Mouse (Mus musculus) liver, embryonic 12.5 days (tissue): ENCODE measurements around the gene Col9a3. TPM values are rescaled to one million over a fixed set of nuclear protein-coding genes. Genes with fewer than 3 reads are reported as not detected.

Source experiments
- ATAC-seq: fragments of 200-750 bp; cut with Nextera tagmentation; 2 replicates; pipeline ENCODE4 v1.8.0; 2017; ENCODE audit warnings: moderate number of reproducible peaks, mild to moderate bottlenecking, moderate library complexity
- H3K27ac ChIP-seq: fragments of 300-500 bp; sonication (generic); 2 replicates; pipeline ENCODE4 v1.5.1; 2016; ENCODE audit warnings: mild to moderate bottlenecking
- H3K27me3 ChIP-seq: fragments of 300-500 bp; sonication (generic); replicated peaks from 2 replicates; pipeline ENCODE4 v1.6.1; 2016; ENCODE audit warnings: mild to moderate bottlenecking, moderate library complexity
- H3K36me3 ChIP-seq: fragments of 300-500 bp; sonication (generic); 2 replicates; pipeline ENCODE4 v1.6.1; 2016; ENCODE audit warnings: mild to moderate bottlenecking, moderate library complexity
- H3K4me1 ChIP-seq: fragments of 300-500 bp; sonication (generic); 2 replicates; pipeline ENCODE4 v1.6.1; 2016
- H3K4me2 ChIP-seq: fragments of 300-500 bp; sonication (generic); 2 replicates; pipeline ENCODE4 v1.6.1; 2016; ENCODE audit warnings: mild to moderate bottlenecking, moderate library complexity
- H3K4me3 ChIP-seq: fragments of 300-500 bp; sonication (generic); 2 replicates; pipeline ENCODE4 v1.5.1; 2016; ENCODE audit warnings: mild to moderate bottlenecking, moderate library complexity
- H3K9ac ChIP-seq: fragments of 300-500 bp; sonication (generic); 2 replicates; pipeline ENCODE4 v1.6.1; 2016; ENCODE audit warnings: mild to moderate bottlenecking, moderate library complexity
- H3K9me3 ChIP-seq: fragments of 300-500 bp; sonication (generic); replicated peaks from 2 replicates; pipeline ENCODE4 v1.6.1; 2016; ENCODE audit warnings: mild to moderate bottlenecking, moderate library complexity
- WGBS: fragments of 180-500 bp; shearing (Covaris S2); methylation state at CpG from one replicate; pipeline ENCODE4 v1.1.7; 2016; ENCODE audit not compliant: insufficient replicate concordance; 5-methylcytosine and 5-hydroxymethylcytosine counted together
- polyA plus RNA-seq: library from polyadenylated mRNA; unstranded; fragments of >200 nt; fragmentation: Nextera tagmentation; extraction: Ambion mirVana; gene quantifications from 2 replicates; pipeline ENCODE4 v1.2.1, GENCODE M21; 2016

Gene Col9a3
- polyA plus RNA-seq: 2.4 and 2.9 TPM in 2 replicates

GRCm38 (mm10) chr2:180597490-180597889 lies at the start of gene Col9a3:
TSS of gene Col9a3 (plus strand) at chr2:180597790.
- H3K4me1 ChIP-seq: peaks cover 4% of the 10 kb centered on the region; the same call in 1 of the 2 replicates
- ATAC-seq: no peak
- H3K9ac ChIP-seq: no peak within 1 kb of the TSS
- H3K27me3 ChIP-seq: peaks cover 62% of the 10 kb centered on the region
- WGBS: 46% methylated on average over 4 of the region's 4 CpGs
- H3K27ac ChIP-seq: no peak within 1 kb of the TSS
- H3K4me2 ChIP-seq: peak within 1 kb of the TSS; percentile 50
- no peaks in the 10 kb centered on the region for H3K9me3 ChIP-seq
- H3K36me3 ChIP-seq: peaks cover 35% of the 10 kb centered on the region
- peak within 1 kb of the TSS; percentile 21 for H3K4me3 ChIP-seq

- no peak overlapping the region for H3K9ac ChIP-seq
- H3K4me1 ChIP-seq: no peaks in the 10 kb centered on the region
- no peak overlapping the region for H3K4me3 ChIP-seq
- peaks cover 3% of the 10 kb centered on the region; the same call in 1 of the 2 replicates for H3K27me3 ChIP-seq
- 76% methylated on average over 3 of the region's 3 CpGs for WGBS
- no peaks in the 10 kb centered on the region for H3K36me3 ChIP-seq
- H3K4me2 ChIP-seq: no peak overlapping the region
- no peak for ATAC-seq
- no peak overlapping the region for H3K27ac ChIP-seq
- H3K9me3 ChIP-seq: no peaks in the 10 kb centered on the region
These were observed 45.2 kb upstream of the Col9a3 start for GRCm38 (mm10) chr2:180552340-180552739.

- Histone ChIP-seq H3K27ac (no peak overlapping the region), H3K9me3 (no peaks in the 10 kb centered on the region), H3K4me2 (no peak overlapping the region), H3K4me1 (no peaks in the 10 kb centered on the region), H3K27me3 (no peaks in the 10 kb centered on the region; the same call in 1 of the 2 replicates), H3K36me3 (no peaks in the 10 kb centered on the region), H3K9ac (no peak overlapping the region), H3K4me3 (no peak overlapping the region)
- WGBS: 50% methylated on average over 3 of the region's 3 CpGs
- ATAC-seq: no peak
These were observed 42.4 kb upstream of the Col9a3 start for GRCm38 (mm10) chr2:180555219-180555618.

GRCm38 (mm10) chr2:180556470-180556869 lies 41.1 kb upstream of the Col9a3 start:
- H3K4me2 ChIP-seq: no peak overlapping the region
- no peaks in the 10 kb centered on the region for H3K36me3 ChIP-seq
- ATAC-seq: no peak
- H3K27me3 ChIP-seq: no peaks in the 10 kb centered on the region
- no peak overlapping the region for H3K27ac ChIP-seq
- WGBS: 25% methylated on average over 3 of the region's 3 CpGs
- no peak overlapping the region for H3K9ac ChIP-seq
- H3K9me3 ChIP-seq: no peaks in the 10 kb centered on the region
- no peak overlapping the region for H3K4me3 ChIP-seq
- no peaks in the 10 kb centered on the region for H3K4me1 ChIP-seq

GRCm38 (mm10) chr2:180560245-180560644 lies 37.3 kb upstream of the Col9a3 start:
- Histone ChIP-seq H3K9me3 (no peaks in the 10 kb centered on the region), H3K4me1 (no peaks in the 10 kb centered on the region), H3K4me2 (no peak overlapping the region), H3K27me3 (no peaks in the 10 kb centered on the region), H3K27ac (no peak overlapping the region), H3K9ac (no peak overlapping the region), H3K36me3 (no peaks in the 10 kb centered on the region), H3K4me3 (no peak overlapping the region)
- no peak for ATAC-seq
- 35% methylated on average over 5 of the region's 5 CpGs for WGBS

GRCm38 (mm10) chr2:180562146-180562545 lies 35.4 kb upstream of the Col9a3 start:
- Histone ChIP-seq H3K4me2 (no peak overlapping the region), H3K9me3 (no peaks in the 10 kb centered on the region), H3K9ac (no peak overlapping the region), H3K4me3 (no peak overlapping the region), H3K27ac (no peak overlapping the region), H3K36me3 (no peaks in the 10 kb centered on the region), H3K4me1 (no peaks in the 10 kb centered on the region), H3K27me3 (no peaks in the 10 kb centered on the region; the same call in 1 of the 2 replicates)
- no peak for ATAC-seq
- WGBS: 35% methylated on average over 5 of the region's 5 CpGs

GRCm38 (mm10) chr2:180563296-180563695 lies 34.3 kb upstream of the Col9a3 start:
- no peak for ATAC-seq
- H3K36me3 ChIP-seq: no peaks in the 10 kb centered on the region
- H3K4me3 ChIP-seq: no peak overlapping the region
- no peak overlapping the region for H3K4me2 ChIP-seq
- H3K4me1 ChIP-seq: no peaks in the 10 kb centered on the region
- H3K27me3 ChIP-seq: no peaks in the 10 kb centered on the region; the same call in 1 of the 2 replicates
- 44% methylated on average over 6 of the region's 6 CpGs for WGBS
- H3K9me3 ChIP-seq: no peaks in the 10 kb centered on the region
- H3K9ac ChIP-seq: no peak overlapping the region
- H3K27ac ChIP-seq: no peak overlapping the region

GRCm38 (mm10) chr2:180563841-180564240 lies 33.7 kb upstream of the Col9a3 start:
- ATAC-seq: no peak
- no peaks in the 10 kb centered on the region for H3K9me3 ChIP-seq
- no peaks in the 10 kb centered on the region for H3K4me1 ChIP-seq
- H3K36me3 ChIP-seq: no peaks in the 10 kb centered on the region
- H3K4me2 ChIP-seq: no peak overlapping the region
- no peak overlapping the region for H3K27ac ChIP-seq
- no peak overlapping the region for H3K9ac ChIP-seq
- WGBS: 45% methylated on average over 5 of the region's 5 CpGs
- H3K27me3 ChIP-seq: no peaks in the 10 kb centered on the region; the same call in 1 of the 2 replicates
- H3K4me3 ChIP-seq: no peak overlapping the region

- Histone ChIP-seq H3K4me2 (no peak overlapping the region), H3K4me3 (no peak overlapping the region), H3K4me1 (no peaks in the 10 kb centered on the region), H3K9me3 (no peaks in the 10 kb centered on the region), H3K27ac (no peak overlapping the region), H3K9ac (no peak overlapping the region), H3K36me3 (no peaks in the 10 kb centered on the region), H3K27me3 (peaks cover 4% of the 10 kb centered on the region; the same call in 1 of the 2 replicates)
- WGBS: 32% methylated on average over 13 of the region's 13 CpGs
- ATAC-seq: no peak
These were observed 31.2 kb upstream of the Col9a3 start for GRCm38 (mm10) chr2:180566240-180566913.

- Histone ChIP-seq H3K9me3 (no peaks in the 10 kb centered on the region), H3K4me3 (no peak overlapping the region), H3K27me3 (peaks cover 4% of the 10 kb centered on the region; the same call in 1 of the 2 replicates), H3K4me1 (no peaks in the 10 kb centered on the region), H3K4me2 (no peak overlapping the region), H3K36me3 (no peaks in the 10 kb centered on the region), H3K27ac (no peak overlapping the region), H3K9ac (no peak overlapping the region)
- WGBS: 38% methylated on average over 3 of the region's 3 CpGs
- ATAC-seq: no peak
These were observed 28.5 kb upstream of the Col9a3 start for GRCm38 (mm10) chr2:180569028-180569643.

GRCm38 (mm10) chr2:180576482-180576881 lies 21.1 kb upstream of the Col9a3 start:
- Histone ChIP-seq H3K27me3 (peaks cover 32% of the 10 kb centered on the region), H3K4me3 (no peak overlapping the region), H3K9ac (no peak overlapping the region), H3K9me3 (no peaks in the 10 kb centered on the region), H3K36me3 (no peaks in the 10 kb centered on the region), H3K27ac (no peak overlapping the region), H3K4me1 (no peaks in the 10 kb centered on the region), H3K4me2 (no peak overlapping the region)
- no peak for ATAC-seq
- WGBS: 44% methylated on average over 4 of the region's 4 CpGs

- 13% methylated on average over 3 of the region's 3 CpGs for WGBS
- Histone ChIP-seq H3K27me3 (peaks cover 32% of the 10 kb centered on the region), H3K4me2 (no peak overlapping the region), H3K4me1 (peaks cover 14% of the 10 kb centered on the region), H3K9ac (no peak overlapping the region), H3K27ac (no peak overlapping the region), H3K9me3 (no peaks in the 10 kb centered on the region), H3K4me3 (no peak overlapping the region), H3K36me3 (no peaks in the 10 kb centered on the region)
- ATAC-seq: no peak
These were observed 18.9 kb upstream of the Col9a3 start for GRCm38 (mm10) chr2:180578686-180579085.
